Mouse (Mus musculus): ENCODE measurements around the gene Dock7.

Dock7 gene

GRCm38 (mm10) chr4:99122047-99122446 is 1.3 kb upstream of the Dock7 start:
- no peak for DNase-seq (ENCODE audit: low read depth in 1 of 2, low spot score in 2 of 2)

DNA sequence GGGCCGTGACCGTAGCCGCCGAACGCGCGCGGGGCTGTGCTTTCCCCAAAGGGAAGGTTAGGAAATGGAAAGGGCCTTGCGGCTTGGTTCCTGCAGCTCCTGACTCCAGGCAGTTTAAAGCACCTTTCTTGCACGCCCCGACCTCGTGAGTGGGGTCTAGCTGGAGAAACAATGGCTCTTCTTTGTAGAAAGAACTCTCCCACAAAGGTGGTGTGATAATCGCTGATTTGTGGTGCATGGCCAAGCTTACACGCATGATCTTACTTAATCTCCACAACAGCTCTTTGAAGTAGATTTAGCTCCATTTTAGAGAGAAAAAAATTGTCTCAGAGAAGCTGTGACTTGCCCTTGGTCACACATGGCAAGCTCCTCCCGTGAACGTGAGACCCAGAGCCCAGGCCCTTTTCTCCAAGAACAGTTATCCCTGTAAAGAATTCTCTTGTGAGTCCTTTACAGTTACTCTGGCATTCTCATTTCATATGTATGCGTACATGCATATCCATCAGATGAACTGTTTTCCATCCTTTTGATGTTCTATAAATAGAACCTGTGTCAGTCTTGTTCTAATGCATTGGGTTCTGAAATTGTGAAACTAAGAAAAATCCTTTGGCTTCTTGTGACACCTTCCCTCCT is 524 bp upstream of the Dock7 start:
- DNase-seq (ENCODE audit: low read depth in 1 of 2, low spot score in 2 of 2): no peak

DNA sequence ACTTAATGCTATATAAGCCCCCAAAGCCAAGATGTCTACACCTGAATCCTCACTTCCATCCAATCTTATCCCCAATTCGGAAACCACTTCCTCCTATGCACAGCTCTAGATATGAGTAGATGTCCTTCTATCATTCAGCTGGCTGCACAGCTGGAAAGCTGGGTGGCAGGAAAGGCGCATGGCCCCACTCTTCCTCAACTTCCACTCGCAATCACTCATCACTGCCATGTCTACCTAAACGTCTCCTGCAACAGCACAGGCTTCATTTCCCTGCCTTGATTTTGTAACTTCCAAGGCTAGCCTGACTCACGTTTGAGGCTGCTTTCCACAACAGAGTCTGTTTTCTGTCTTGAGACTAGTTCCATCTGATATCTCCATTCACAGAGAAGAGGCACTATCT is 1.7 kb downstream of the Dock7 start:
- no peak for DNase-seq (ENCODE audit: low read depth in 1 of 2, low spot score in 2 of 2)

GRCm38 (mm10) chr4:99115797-99116196 is 4.9 kb downstream of the Dock7 start:
- DNase-seq (ENCODE audit: low read depth in 1 of 2, low spot score in 2 of 2): no peak

DNA sequence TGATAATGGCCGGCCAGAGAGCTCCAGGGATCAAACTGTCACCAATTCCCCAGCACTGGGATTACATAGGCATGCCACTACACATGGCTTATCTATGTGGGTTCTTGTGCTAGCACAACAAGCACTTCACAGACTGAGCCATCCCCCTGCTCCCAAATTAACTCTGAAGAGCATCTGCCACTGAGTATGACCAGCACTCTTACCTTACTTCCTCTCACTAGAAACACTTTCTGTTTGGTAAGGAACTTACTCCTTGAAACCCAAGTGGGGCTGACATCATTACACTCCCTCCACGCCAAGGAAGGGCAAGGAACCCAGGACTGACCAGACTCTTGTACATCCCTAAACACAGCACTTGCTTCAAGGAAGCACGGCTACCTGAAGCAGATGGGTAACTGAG is 9.0 kb downstream of the Dock7 start:
- no peak for DNase-seq (ENCODE audit: low read depth in 1 of 2, low spot score in 2 of 2)

GRCm38 (mm10) chr4:99108817-99109216 is 11.9 kb downstream of the Dock7 start:
- no peak for DNase-seq (ENCODE audit: low read depth in 1 of 2, low spot score in 2 of 2)

GRCm38 (mm10) chr4:99102846-99103245 is 17.9 kb downstream of the Dock7 start:
- no peak for DNase-seq (ENCODE audit: low read depth in 1 of 2, low spot score in 2 of 2)

DNA sequence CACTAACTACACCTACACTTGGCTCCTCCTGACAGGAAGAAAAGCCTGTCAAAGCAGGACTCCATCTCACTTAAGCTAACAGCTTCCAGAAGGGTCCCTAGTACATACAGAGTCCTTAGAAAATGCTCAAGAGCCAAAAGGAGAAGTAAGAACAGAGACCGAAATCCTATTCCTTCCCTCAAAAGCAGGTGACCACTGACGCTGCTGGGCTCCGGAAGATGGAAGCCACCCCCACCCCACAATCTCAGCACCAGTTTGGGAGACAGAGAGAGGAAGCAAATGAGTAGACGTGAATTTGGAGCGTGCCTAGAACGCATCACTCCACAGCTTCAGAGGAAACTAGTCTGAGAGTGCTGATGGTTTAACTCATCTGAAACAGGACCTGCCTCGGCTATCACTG is 20.0 kb downstream of the Dock7 start:
- no peak for DNase-seq (ENCODE audit: low read depth in 1 of 2, low spot score in 2 of 2)

- DNase-seq (ENCODE audit: low read depth in 1 of 2, low spot score in 2 of 2): no peak
Observed at GRCm38 (mm10) chr4:99091777-99092176, 28.9 kb downstream of the Dock7 start.

DNA sequence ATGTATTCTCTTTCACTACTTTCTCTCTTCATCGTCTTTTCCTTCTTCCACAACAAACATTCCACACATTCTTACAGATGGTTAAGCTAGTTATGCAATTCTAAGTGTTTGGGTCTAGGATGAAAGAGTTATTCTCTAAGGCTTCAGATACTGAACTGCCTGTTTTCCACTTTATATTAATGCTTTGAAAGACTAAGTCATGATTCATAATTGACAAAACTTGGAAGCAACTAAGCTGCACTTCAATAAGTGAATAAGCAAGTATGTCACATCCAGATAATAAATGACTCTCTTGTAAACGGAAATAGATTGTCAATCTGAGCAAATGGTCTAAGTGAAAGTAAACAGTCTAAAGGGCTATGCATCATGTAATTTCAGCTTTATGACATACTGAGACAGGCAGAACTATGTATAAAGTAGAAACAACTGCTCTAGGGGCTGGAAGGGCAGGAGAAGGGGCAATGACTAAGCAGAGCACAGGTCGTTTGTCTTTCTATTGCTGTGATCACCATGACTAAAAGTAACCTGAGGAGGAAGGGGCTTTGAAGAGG is 29.5 kb downstream of the Dock7 start:
- DNase-seq (ENCODE audit: low read depth in 1 of 2, low spot score in 2 of 2): no peak

- DNase-seq (ENCODE audit: low read depth in 1 of 2, low spot score in 2 of 2): no peak
Observed at GRCm38 (mm10) chr4:99087760-99088485, 32.8 kb downstream of the Dock7 start.

- no peak for DNase-seq (ENCODE audit: low read depth in 1 of 2, low spot score in 2 of 2)
Observed at GRCm38 (mm10) chr4:99083862-99084261, 36.9 kb downstream of the Dock7 start.

- no peak for DNase-seq (ENCODE audit: low read depth in 1 of 2, low spot score in 2 of 2)
Observed at GRCm38 (mm10) chr4:99081169-99081568, 39.5 kb downstream of the Dock7 start.

DNA sequence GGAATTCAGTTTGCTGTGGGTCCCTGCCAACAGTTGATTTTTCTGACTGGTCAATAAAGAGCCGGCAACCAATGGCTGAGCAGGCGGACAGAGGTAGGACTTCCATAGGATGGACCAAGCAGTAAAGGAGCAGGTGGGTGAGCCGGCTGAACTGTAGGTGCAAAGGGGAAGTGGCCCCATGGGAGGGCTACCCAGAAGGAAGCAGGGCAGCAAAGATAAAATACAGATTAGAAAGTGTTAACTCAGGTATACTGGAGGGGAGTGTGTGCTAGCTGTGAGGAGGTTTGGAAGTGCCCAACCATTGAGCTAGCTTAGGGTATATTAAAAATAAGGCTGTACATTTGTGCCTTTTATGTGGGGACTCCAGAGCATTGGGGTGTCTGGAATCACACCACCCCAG is 42.7 kb downstream of the Dock7 start:
- DNase-seq (ENCODE audit: low read depth in 1 of 2, low spot score in 2 of 2): no peak

- no peak for DNase-seq (ENCODE audit: low read depth in 1 of 2, low spot score in 2 of 2)
Observed at GRCm38 (mm10) chr4:99068806-99069205, 51.9 kb downstream of the Dock7 start.

GRCm38 (mm10) chr4:99064524-99064923 is 56.2 kb downstream of the Dock7 start:
- DNase-seq (ENCODE audit: low read depth in 1 of 2, low spot score in 2 of 2): no peak

DNA sequence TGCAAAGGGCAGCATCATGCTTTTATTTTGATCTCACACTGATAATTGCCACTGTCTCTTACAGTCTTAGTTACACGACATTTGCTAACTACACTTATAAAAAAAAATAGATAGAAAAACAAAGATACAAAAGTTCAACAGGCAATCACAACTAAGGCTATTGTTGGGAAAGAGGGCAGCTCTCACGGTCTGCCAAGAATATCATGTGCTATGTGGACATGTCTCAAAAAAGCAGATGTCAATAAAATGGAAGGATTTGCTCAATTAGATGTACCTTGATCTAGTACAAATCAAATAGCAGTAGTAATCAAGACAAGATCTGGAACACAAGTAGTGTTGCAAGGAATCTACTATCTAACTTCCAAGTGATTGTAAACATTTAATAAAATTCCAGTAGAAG is 72.1 kb downstream of the Dock7 start:
- DNase-seq (ENCODE audit: low read depth in 1 of 2, low spot score in 2 of 2): no peak

DNA sequence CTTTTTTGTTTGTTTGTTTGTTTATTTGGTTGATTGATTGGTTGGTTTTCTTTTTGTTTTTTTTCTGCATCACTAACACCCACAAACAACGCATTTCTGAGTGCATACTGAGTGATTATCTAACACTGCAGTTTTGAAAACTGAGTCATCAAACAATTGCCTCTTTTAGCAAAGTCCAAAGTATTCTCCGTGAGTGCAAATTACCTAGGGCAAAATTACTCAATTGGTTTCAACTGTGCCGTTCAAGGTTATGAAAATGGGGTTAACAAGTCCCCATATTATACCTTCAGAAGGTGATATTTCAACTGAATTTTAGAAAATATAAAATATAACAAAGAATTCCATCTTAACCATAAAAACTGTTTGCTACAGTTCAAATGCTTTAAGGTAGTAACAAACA is 74.2 kb downstream of the Dock7 start:
- no peak for DNase-seq (ENCODE audit: low read depth in 1 of 2, low spot score in 2 of 2)

GRCm38 (mm10) chr4:99044854-99045253 is 75.9 kb downstream of the Dock7 start:
- no peak for DNase-seq (ENCODE audit: low read depth in 1 of 2, low spot score in 2 of 2)

DNA sequence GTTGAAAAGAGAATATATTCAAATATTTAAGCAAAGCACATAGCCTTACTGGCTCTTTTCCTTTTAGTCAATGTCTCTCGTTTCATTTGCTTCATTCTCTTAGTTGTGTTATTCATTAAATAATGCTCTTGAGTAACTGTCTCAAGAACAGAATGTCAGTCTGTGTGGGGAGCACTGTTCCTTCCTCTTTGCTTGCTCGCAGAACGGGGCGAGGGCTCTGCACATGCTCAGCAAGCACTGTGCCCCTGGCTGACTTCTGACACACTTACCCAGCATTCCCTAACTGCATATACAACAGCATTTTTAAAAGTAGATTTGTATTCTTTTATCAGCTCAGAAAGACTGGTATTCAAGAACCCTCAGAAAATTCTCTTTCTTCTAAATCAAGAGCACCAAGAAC is 87.8 kb downstream of the Dock7 start:
- DNase-seq (ENCODE audit: low read depth in 1 of 2, low spot score in 2 of 2): no peak

GRCm38 (mm10) chr4:99030686-99031085 is 90.0 kb downstream of the Dock7 start, which contains the start of gene Angptl3:
Gene Angptl3 (plus strand): TSS chr4:99030954.
- DNase-seq (ENCODE audit: low read depth in 1 of 2, low spot score in 2 of 2): no peak

- no peak for DNase-seq (ENCODE audit: low read depth in 1 of 2, low spot score in 2 of 2)
Observed at GRCm38 (mm10) chr4:99028377-99028776, 92.3 kb downstream of the Dock7 start.

DNA sequence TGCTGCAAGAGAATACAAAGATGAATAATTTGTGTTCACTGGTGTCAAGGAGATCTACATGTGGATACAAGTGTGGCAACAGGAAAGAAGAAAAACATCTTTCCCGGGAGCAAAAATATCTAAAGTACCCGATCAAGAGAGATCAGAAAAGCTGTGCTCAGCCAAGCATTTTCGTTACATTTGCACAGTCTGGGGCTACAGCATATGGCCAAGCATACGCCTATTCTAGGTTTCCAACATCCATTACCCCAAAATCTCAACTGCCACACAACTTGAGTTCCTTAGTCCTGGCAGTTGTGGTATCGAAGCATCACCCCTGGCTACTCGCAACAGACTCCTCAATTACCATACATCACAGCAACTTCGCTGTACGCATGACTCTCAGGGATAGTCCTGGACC is 98.5 kb downstream of the Dock7 start:
- no peak for DNase-seq (ENCODE audit: low read depth in 1 of 2, low spot score in 2 of 2)

Data from monocyte, adult 2 months (primary cell).